Mouse (Mus musculus) right cerebral cortex, postnatal 25 days (tissue): ENCODE results near the gene Arhgap18.

Source experiments
- DNase-seq: peaks from one replicate; pipeline ENCODE4 v3.0.0; 2022

Gene Arhgap18

GRCm38 (mm10) chr10:26752929-26753567, at the start of gene Arhgap18:
Arhgap18 (plus strand) TSS chr10:26753421.
- DNase-seq = no peak

GRCm38 (mm10) chr10:26710458-26711011, 42.7 kb upstream of the Arhgap18 start:
- DNase-seq = no peak

- no peak for DNase-seq
Measured at GRCm38 (mm10) chr10:26711068-26711467, 42.2 kb upstream of the Arhgap18 start.

GRCm38 (mm10) chr10:26713986-26714385, 39.2 kb upstream of the Arhgap18 start:
- no peak for DNase-seq

- DNase-seq = no peak
Measured at GRCm38 (mm10) chr10:26724704-26725103, 28.5 kb upstream of the Arhgap18 start.

GRCm38 (mm10) chr10:26725255-26725654, 28.0 kb upstream of the Arhgap18 start:
- DNase-seq = no peak

- DNase-seq = no peak
Measured at GRCm38 (mm10) chr10:26750827-26751226, 2.4 kb upstream of the Arhgap18 start.

- DNase-seq = peak; percentile 14
Measured at GRCm38 (mm10) chr10:26752064-26752928, 925 bp upstream of the Arhgap18 start.

GRCm38 (mm10) chr10:26754006-26754405, 785 bp downstream of the Arhgap18 start:
- DNase-seq = no peak

- DNase-seq = no peak
Measured at GRCm38 (mm10) chr10:26757231-26757630, 4.0 kb downstream of the Arhgap18 start.

GRCm38 (mm10) chr10:26759469-26759868, 6.2 kb downstream of the Arhgap18 start:
- DNase-seq = no peak

- DNase-seq = no peak
Measured at GRCm38 (mm10) chr10:26761103-26761502, 7.9 kb downstream of the Arhgap18 start.

GRCm38 (mm10) chr10:26761991-26762903, 9.0 kb downstream of the Arhgap18 start:
- no peak for DNase-seq

- DNase-seq = no peak
Measured at GRCm38 (mm10) chr10:26767196-26767595, 14.0 kb downstream of the Arhgap18 start.

GRCm38 (mm10) chr10:26768943-26769342, 15.7 kb downstream of the Arhgap18 start:
- DNase-seq = no peak

GRCm38 (mm10) chr10:26770035-26770434, 16.8 kb downstream of the Arhgap18 start:
- no peak for DNase-seq

GRCm38 (mm10) chr10:26771938-26772623, 18.9 kb downstream of the Arhgap18 start:
- DNase-seq = peak; percentile 70

GRCm38 (mm10) chr10:26772624-26773540, 19.7 kb downstream of the Arhgap18 start:
- peak; percentile 38 for DNase-seq

GRCm38 (mm10) chr10:26773541-26773940, 20.3 kb downstream of the Arhgap18 start:
- no peak for DNase-seq

- DNase-seq = no peak
Measured at GRCm38 (mm10) chr10:26774266-26774665, 21.0 kb downstream of the Arhgap18 start.

GRCm38 (mm10) chr10:26776443-26776842, 23.2 kb downstream of the Arhgap18 start:
- DNase-seq = no peak
